Comparison of ENCODE assay signal across 1 mouse cellular context in the genomic region with DNA sequence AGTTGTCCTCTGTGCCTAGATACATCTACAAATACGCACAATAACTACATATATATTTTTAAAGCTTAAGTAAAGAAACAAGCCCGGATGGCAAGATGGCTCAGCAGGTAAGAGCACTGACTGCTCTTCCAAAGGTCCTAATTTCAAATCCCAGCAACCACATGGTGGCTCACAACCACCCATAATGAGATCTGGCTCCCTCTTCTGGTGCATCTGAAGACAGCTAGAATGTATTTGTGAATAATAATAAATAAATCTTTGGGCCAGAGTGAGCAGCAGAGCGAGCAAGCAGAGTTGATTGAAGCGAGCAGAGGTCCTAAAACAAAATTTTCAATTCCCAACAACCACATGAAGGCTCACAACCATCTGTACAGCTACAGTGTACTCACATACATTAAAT. TPM values are rescaled to one million over a fixed set of nuclear protein-coding genes. Genes with fewer than 3 reads are reported as not detected.
"Had no signal": no experiment of that assay in that cellular context is flagged by ENCODE, and none has a peak within 500 bp of the region (broad histone marks: within the 10 kb centered on the region; RNA-seq: fewer than 3 reads in every experiment).

No protein-coding gene starts in this region.

RNA-seq across cellular contexts. Expression of a gene that starts 29.8 kb away (rescaled TPM):
- total RNA-seq: megakaryocyte-erythroid progenitor cell, adult 5-6 weeks had no signal
